Mouse (Mus musculus) forebrain, embryonic 13.5 days (tissue): ENCODE data around the gene Olfr374. TPM values are rescaled to one million over a fixed set of nuclear protein-coding genes. Genes with fewer than 3 reads are reported as not detected.

Experiments used
- ATAC-seq: fragments of 200-750 bp; cut with Nextera tagmentation; 2 replicates; pipeline ENCODE4 v1.8.0; 2017
- H3K27ac ChIP-seq: fragments of 300-500 bp; sonication (generic); 2 replicates; pipeline ENCODE4 v1.5.1; 2015; ENCODE audit warnings: inconsistent platforms, mild to moderate bottlenecking, moderate library complexity
- H3K27me3 ChIP-seq: fragments of 300-500 bp; sonication (generic); 2 replicates; pipeline ENCODE4 v1.6.1; 2015; ENCODE audit warnings: mild to moderate bottlenecking, inconsistent platforms
- H3K36me3 ChIP-seq: fragments of 300-500 bp; sonication (generic); 2 replicates; pipeline ENCODE4 v1.6.1; 2015; ENCODE audit warnings: mild to moderate bottlenecking, inconsistent platforms; ENCODE audit not compliant: poor library complexity, severe bottlenecking
- H3K4me1 ChIP-seq: fragments of 300-500 bp; sonication (generic); 2 replicates; pipeline ENCODE4 v1.6.1; 2015; ENCODE audit warnings: inconsistent platforms
- H3K4me2 ChIP-seq: fragments of 300-500 bp; sonication (generic); 2 replicates; pipeline ENCODE4 v1.6.1; 2015; ENCODE audit warnings: inconsistent platforms, mild to moderate bottlenecking, moderate library complexity
- H3K4me3 ChIP-seq: fragments of 300-500 bp; sonication (generic); 2 replicates; pipeline ENCODE4 v1.5.1; 2015; ENCODE audit warnings: mild to moderate bottlenecking, inconsistent platforms
- H3K9ac ChIP-seq: fragments of 300-500 bp; sonication (generic); 2 replicates; pipeline ENCODE4 v1.6.1; 2015; ENCODE audit warnings: mild to moderate bottlenecking, inconsistent platforms
- H3K9me3 ChIP-seq: fragments of 300-500 bp; sonication (generic); replicated peaks from 2 replicates; pipeline ENCODE4 v1.6.1; 2016; ENCODE audit warnings: inconsistent platforms
- WGBS: fragments of 180-500 bp; shearing (Covaris S2); methylation state at CpG from one replicate; pipeline ENCODE4 v1.1.7; 2015; 5-methylcytosine and 5-hydroxymethylcytosine counted together
- polyA plus RNA-seq: library from polyadenylated mRNA; unstranded; fragments of >200 nt; fragmentation: Nextera tagmentation; extraction: Ambion mirVana; gene quantifications from 2 replicates; pipeline ENCODE4 v1.2.1, GENCODE M21; 2015

Gene Olfr374
- polyA plus RNA-seq, 1 experiment from 2014 or later, result not detected

DNA sequence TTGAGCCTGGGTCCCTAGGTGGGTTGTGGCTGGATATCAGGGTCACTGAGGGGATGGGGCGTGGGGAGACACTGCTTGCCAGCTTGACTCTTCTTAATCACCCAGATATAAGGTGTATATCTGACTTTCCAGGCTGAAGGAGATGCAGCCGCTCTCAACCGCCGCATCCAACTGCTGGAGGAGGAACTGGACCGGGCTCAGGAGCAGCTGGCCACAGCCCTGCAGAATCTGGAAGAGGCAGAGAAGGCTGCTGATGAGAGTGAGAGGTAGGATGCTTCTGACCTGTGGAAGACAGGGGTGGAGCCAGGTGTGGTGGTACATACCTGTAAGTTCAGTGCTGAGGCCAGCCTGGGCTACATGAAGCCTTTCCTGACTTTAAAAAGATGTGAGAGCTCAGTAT lies 31.6 kb downstream of the Olfr374 start:
- H3K4me1 ChIP-seq, result peaks cover 18% of the 10 kb centered on the region
- no peak for ATAC-seq
- H3K9me3 ChIP-seq, result no peaks in the 10 kb centered on the region
- H3K4me3 ChIP-seq, result no peak overlapping the region
- no peak overlapping the region for H3K4me2 ChIP-seq
- H3K27ac ChIP-seq, result no peak overlapping the region
- 97% methylated on average over 5 of the region's 5 CpGs for WGBS
- H3K9ac ChIP-seq, result no peak overlapping the region
- H3K36me3 ChIP-seq, result peaks cover 52% of the 10 kb centered on the region
- H3K27me3 ChIP-seq, result no peaks in the 10 kb centered on the region

DNA sequence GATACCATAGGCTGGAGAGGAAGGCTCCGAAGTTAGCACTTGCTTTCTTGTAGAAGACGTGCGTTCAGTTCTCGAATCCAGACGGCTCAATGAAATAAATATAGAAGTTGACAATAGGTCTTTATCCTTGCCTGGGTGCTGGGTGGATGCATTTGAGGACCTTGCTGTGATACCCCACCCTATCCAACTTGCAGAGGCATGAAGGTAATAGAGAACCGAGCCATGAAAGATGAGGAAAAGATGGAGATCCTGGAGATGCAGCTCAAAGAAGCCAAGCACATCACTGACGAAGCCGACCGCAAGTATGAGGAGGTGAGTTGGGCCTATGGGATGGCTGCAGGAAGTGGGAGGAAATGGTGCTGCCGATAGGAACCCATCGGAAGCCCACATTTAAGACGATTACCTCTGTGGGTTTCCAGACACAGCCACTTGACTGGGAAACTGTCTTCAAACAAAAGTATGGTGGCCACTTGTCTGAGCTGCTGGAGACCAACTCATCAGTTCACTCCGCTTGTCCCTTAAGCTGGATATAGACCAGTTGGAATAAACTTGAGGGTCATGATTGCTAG lies 36.5 kb downstream of the Olfr374 start:
- Histone ChIP-seq H3K9me3 (no peaks in the 10 kb centered on the region), H3K4me1 (no peaks in the 10 kb centered on the region), H3K36me3 (peaks cover 98% of the 10 kb centered on the region), H3K27ac (no peak overlapping the region), H3K4me3 (no peak overlapping the region), H3K9ac (no peak overlapping the region), H3K27me3 (no peaks in the 10 kb centered on the region), H3K4me2 (no peak overlapping the region)
- 96% methylated on average over 13 of the region's 13 CpGs for WGBS
- no peak for ATAC-seq

DNA sequence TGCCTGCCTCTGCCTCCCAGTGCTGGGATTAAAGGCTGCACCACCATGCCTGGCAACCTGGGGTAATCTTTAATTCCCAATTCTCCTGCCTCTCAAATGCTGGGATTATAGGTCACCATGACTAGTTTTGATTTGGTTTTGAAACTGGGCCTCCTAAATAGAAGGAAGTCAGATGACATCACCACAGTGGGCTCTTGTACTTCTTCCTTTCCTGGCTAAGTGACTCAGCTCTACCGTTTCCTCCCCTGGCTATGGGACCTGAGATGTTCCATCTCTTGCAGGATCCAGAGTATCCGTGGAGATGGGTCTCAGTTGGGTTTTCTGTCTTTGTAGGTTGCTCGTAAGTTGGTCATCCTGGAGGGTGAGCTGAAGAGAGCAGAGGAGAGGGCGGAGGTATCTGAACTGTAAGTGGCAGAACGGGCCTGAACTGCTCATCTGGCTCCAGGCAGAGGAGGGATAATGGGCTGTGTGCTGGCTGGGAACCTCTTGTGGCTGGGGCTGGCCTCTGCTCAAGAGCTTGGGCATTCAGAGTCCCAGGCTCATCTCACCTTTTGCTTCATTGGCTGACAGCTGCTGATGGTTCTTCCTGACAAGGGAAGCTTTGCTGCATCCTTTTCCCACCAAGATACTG lies 37.6 kb downstream of the Olfr374 start:
- no peaks in the 10 kb centered on the region for H3K27me3 ChIP-seq
- H3K36me3 ChIP-seq, result peaks cover 95% of the 10 kb centered on the region
- H3K27ac ChIP-seq, result no peak overlapping the region
- no peak overlapping the region for H3K4me2 ChIP-seq
- H3K4me1 ChIP-seq, result no peaks in the 10 kb centered on the region
- WGBS, result 89% methylated on average over 5 of the region's 5 CpGs
- H3K9ac ChIP-seq, result no peak overlapping the region
- ATAC-seq, result no peak
- no peaks in the 10 kb centered on the region for H3K9me3 ChIP-seq
- H3K4me3 ChIP-seq, result no peak overlapping the region

DNA sequence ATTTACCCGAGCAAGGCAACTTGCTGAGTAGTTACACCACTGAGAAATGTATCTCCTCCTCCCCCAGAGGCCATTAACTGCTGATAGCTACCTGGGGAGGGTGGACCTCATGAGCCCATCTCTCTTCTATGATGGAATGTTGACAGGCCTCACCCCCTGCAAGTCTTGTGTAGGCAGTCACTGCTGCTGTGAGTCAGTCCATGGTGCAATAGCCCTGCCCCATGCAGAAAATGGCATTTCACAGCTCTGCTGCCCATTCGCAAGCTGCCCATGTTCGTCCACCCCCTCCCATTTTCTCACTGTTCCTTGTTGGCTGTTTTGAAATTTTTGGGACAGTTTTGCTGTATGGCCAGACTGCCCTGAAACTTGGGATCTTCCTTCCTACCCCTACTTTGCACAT lies 38.7 kb downstream of the Olfr374 start:
- 89% methylated on average over 3 of the region's 3 CpGs for WGBS
- H3K4me3 ChIP-seq, result no peak overlapping the region
- no peaks in the 10 kb centered on the region for H3K27me3 ChIP-seq
- no peak for ATAC-seq
- no peaks in the 10 kb centered on the region for H3K4me1 ChIP-seq
- no peaks in the 10 kb centered on the region for H3K9me3 ChIP-seq
- no peak overlapping the region for H3K4me2 ChIP-seq
- H3K36me3 ChIP-seq, result peaks cover 95% of the 10 kb centered on the region
- no peak overlapping the region for H3K9ac ChIP-seq
- no peak overlapping the region for H3K27ac ChIP-seq

DNA sequence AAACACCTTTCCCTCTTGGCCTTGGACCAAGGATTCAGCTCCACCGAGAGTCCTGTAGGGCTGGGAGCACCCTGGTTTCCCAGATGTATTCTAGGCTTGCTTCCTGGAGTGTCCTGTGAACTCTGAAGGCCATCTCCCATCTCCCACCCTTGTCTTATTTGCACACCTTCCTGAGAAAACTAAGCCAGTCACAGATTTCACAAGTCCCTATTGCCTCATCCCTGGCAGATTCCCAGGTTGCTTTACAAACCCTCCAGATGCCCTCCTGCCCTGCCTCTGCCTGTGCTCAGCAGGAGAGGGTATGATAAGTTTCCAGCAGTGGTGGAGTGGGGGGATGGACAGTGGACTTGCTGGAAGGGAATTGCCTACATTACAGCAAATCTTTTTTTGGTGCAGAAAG lies 39.2 kb downstream of the Olfr374 start:
- no peaks in the 10 kb centered on the region for H3K27me3 ChIP-seq
- no peak overlapping the region for H3K4me2 ChIP-seq
- no peak overlapping the region for H3K9ac ChIP-seq
- H3K27ac ChIP-seq, result no peak overlapping the region
- no peak for ATAC-seq
- H3K4me1 ChIP-seq, result no peaks in the 10 kb centered on the region
- no peak overlapping the region for H3K4me3 ChIP-seq
- 85% methylated on average over 1 of the region's 1 CpGs for WGBS
- H3K9me3 ChIP-seq, result no peaks in the 10 kb centered on the region
- H3K36me3 ChIP-seq, result peaks cover 94% of the 10 kb centered on the region

DNA sequence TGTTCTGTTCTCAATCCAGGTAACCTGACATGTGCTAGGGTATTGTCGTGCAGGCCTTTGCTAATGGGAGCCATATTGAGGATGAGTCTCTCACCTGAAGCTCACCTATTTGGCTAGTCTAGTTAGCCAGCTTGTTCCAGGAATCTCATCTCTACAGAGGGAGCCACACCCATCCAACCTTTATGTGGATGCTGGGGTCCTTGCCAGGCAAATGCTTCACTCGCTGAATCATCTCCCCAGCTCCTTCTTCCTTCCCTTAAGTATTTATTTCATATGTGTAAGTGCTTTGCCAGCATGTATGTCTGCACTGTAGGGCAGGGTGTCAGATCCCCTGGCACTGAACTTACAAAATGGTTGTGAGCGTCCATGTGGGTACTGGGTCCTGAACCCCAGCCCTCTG lies 39.7 kb downstream of the Olfr374 start:
- no peak overlapping the region for H3K4me3 ChIP-seq
- no peak overlapping the region for H3K27ac ChIP-seq
- no peaks in the 10 kb centered on the region for H3K9me3 ChIP-seq
- H3K4me2 ChIP-seq, result no peak overlapping the region
- H3K27me3 ChIP-seq, result no peaks in the 10 kb centered on the region
- H3K9ac ChIP-seq, result no peak overlapping the region
- WGBS, result 89% methylated on average over 3 of the region's 3 CpGs
- H3K4me1 ChIP-seq, result no peaks in the 10 kb centered on the region
- ATAC-seq, result no peak
- peaks cover 93% of the 10 kb centered on the region for H3K36me3 ChIP-seq

DNA sequence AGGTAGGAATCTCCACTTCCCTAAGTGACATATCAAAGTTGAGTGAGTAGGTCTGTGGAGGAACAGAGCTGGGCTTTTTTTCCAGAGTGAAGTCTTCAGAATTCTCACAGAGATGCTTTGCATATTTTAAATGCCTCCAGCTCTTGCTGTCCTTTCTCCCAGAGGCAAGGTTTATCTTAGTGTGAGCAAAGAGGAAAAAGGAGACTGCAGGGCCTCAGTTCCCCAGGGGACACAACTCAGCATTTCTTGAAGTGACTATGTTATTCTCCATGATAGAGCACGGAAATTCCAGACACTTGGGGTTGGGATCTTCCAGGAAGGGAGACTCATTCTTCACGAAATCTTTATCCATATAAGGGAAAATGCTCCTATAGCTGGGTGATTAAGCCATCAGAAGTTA lies 40.4 kb downstream of the Olfr374 start:
- ATAC-seq, result no peak
- Histone ChIP-seq H3K9me3 (no peaks in the 10 kb centered on the region), H3K4me1 (no peaks in the 10 kb centered on the region), H3K36me3 (peaks cover 93% of the 10 kb centered on the region), H3K27ac (no peak overlapping the region), H3K4me2 (no peak overlapping the region), H3K4me3 (no peak overlapping the region), H3K27me3 (no peaks in the 10 kb centered on the region), H3K9ac (no peak overlapping the region)
- WGBS, result 93% methylated on average over 2 of the region's 2 CpGs

DNA sequence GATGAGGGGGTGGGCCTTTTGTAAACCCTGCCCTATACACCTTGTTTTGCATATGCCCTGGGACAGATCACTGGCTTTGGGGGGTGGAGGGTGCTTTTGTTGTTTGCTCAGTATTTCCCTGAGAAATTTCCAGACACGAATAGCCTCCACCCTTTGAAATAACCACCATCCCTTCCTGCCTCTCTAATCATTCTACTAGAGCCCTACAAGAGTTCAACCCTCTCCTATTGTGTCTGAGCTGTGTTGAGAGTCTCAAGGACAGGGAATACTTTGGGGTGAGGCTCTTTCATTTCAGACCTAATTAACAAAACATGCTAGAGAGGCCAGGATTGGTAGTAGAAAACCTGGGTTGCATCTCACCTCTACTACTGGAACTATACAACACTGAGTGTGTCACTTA lies 42.2 kb downstream of the Olfr374 start:
- H3K9ac ChIP-seq, result no peak overlapping the region
- no peaks in the 10 kb centered on the region for H3K27me3 ChIP-seq
- no peak for ATAC-seq
- no peak overlapping the region for H3K4me2 ChIP-seq
- H3K4me1 ChIP-seq, result no peaks in the 10 kb centered on the region
- no peak overlapping the region for H3K4me3 ChIP-seq
- no peaks in the 10 kb centered on the region for H3K9me3 ChIP-seq
- H3K27ac ChIP-seq, result no peak overlapping the region
- 92% methylated on average over 1 of the region's 1 CpGs for WGBS
- peaks cover 87% of the 10 kb centered on the region for H3K36me3 ChIP-seq

DNA sequence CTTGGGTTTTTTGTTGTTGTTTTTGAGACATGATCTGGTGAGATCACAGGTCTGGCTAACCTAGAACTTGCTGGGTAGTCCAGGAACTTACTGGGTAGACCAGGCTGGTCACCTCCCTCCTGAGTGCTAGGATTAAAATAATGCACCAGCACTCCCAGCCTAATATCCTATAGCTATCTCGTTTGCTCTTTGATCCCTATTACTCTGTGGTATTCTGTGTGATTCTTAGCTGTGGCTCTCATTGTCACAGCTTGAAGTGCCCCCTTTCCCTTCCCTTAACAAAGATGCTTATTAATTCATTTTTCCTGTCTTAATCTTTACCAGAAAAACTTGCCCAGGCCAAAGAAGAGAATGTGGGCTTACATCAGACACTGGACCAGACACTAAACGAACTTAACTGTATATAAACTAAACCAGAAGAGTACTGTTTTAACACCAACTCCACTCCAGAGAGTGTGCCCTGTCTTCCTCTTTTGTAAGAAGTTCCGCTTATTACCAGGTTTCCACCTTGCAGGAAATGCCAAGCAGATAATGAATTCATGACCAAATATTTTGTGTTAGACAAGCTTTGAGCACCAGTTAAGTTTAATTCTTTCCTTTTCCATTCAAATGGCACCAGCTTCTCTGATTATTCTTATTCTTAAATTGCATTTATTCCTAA lies 44.7 kb downstream of the Olfr374 start:
- H3K4me2 ChIP-seq, result no peak overlapping the region
- H3K4me3 ChIP-seq, result no peak overlapping the region
- H3K9ac ChIP-seq, result no peak overlapping the region
- no peaks in the 10 kb centered on the region for H3K9me3 ChIP-seq
- H3K4me1 ChIP-seq, result no peaks in the 10 kb centered on the region
- no peak overlapping the region for H3K27ac ChIP-seq
- WGBS, result 89% methylated on average over 3 of the region's 3 CpGs
- ATAC-seq, result no peak
- H3K27me3 ChIP-seq, result no peaks in the 10 kb centered on the region
- H3K36me3 ChIP-seq, result peaks cover 66% of the 10 kb centered on the region

DNA sequence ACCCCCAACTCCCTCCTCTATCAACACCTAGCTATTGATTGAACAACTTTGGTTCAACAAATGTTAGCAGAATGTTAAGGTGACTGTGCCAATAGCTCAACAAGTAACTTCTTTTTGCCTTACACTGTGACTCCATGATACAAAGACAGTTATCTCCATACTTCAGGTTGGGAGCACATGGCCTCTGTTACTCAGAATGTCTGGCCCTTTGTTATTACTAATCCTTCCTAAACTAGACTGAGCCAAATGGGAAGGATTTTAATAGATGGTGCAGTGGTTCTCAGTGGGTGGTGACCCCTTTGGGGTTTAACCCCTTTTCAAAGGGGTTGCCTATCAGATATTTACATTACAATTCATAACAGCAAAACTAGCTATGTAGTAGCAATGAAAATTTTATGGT lies 46.5 kb downstream of the Olfr374 start:
- H3K9me3 ChIP-seq, result no peaks in the 10 kb centered on the region
- no peaks in the 10 kb centered on the region for H3K27me3 ChIP-seq
- no peak overlapping the region for H3K4me3 ChIP-seq
- no peak overlapping the region for H3K9ac ChIP-seq
- no peak overlapping the region for H3K4me2 ChIP-seq
- ATAC-seq, result no peak
- no peaks in the 10 kb centered on the region for H3K4me1 ChIP-seq
- no peak overlapping the region for H3K27ac ChIP-seq
- peaks cover 48% of the 10 kb centered on the region for H3K36me3 ChIP-seq

DNA sequence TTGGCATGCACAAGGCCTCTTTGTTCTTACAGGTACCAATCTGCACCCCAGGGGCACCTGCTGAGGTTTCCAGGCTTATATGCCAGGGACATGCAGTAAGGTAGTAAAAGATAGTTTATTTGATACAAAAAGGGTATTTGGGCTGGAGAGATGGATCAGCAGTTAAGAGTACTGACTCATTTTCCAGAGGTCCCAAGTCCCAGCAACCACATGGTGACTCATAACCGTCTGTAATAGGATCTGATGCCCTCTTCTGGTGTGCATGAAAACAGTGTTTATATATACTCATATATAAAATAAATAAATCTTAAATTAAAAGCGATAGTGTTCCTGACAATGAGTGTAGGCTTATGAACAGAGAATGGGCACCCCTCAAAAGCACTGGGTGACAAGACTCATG lies 51.3 kb downstream of the Olfr374 start:
- peaks cover 23% of the 10 kb centered on the region for H3K4me1 ChIP-seq

DNA sequence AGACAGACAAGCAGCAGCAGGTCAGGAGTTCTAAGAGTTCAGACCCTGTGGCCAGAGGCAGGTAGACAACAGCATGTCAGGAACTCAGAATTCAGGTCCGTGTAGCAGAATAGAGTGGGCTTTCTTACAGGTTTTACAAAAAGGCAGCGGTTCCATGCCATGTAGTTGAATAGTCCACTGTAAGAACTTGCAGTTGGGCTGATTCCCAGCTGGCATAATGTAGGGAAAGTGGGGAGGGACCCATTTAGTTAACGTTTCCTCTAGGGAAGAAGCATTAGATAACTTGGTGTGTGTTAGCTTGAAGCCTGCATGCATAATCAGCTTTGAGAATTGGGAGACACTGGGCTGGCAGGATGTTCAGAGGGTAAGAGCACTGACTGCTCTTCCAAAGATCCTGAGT lies 51.9 kb downstream of the Olfr374 start:
- Histone ChIP-seq H3K9ac (no peak overlapping the region), H3K27me3 (no peaks in the 10 kb centered on the region), H3K9me3 (no peaks in the 10 kb centered on the region), H3K4me1 (peaks cover 27% of the 10 kb centered on the region), H3K4me2 (no peak overlapping the region), H3K36me3 (0 out of 2 replicates have a peak, but pooled peaks cover 3% of the 10 kb centered on the region), H3K27ac (no peak overlapping the region), H3K4me3 (no peak overlapping the region)
- 80% methylated on average over 3 of the region's 3 CpGs for WGBS
- no peak for ATAC-seq

More for the DNA sequence above, 51.3 kb downstream of the Olfr374 start:
- Histone ChIP-seq H3K9ac (no peak overlapping the region), H3K4me2 (no peak overlapping the region), H3K4me3 (no peak overlapping the region), H3K9me3 (no peaks in the 10 kb centered on the region), H3K36me3 (peaks cover 8% of the 10 kb centered on the region; the same call in 1 of the 2 replicates), H3K27me3 (no peaks in the 10 kb centered on the region), H3K27ac (no peak overlapping the region)
- no peak for ATAC-seq
- 84% methylated on average over 2 of the region's 2 CpGs for WGBS
